Mouse (Mus musculus): ENCODE results near the gene Map3k14. TPM values are rescaled to one million over a fixed set of nuclear protein-coding genes. Genes with fewer than 3 reads are reported as not detected.

Gene Map3k14
- polyA plus RNA-seq, 1 experiment from 2014 or later, result 3.7 TPM

DNA sequence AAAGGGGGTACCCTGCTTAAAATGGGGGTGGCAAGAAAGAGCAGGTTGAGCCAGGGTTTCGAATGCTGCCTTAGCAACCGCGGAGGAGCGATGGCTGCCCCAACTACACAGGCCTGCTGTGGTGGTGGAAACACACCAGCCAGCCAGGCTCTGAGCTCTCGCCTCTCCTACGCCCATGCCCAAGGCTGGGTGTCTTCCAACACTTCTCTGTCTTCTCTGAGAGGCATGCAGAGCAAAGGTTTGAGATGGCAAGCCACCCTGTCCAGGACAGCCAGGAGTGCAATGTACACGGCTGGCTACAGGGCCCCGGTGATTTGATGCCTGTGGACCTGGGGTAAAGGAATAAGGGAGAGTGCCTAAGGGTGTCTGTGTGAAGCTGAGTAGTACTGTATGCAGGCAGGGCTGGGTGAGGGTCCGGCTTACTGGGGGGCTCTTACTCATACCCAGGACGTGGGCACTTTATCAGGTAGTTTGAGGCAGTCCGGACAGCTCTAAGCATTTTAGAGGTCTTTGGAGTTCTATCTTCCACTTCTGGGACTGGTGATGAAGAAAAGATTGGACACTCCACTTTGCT, 93.4 kb downstream of the Map3k14 start:
- no peak overlapping the region for H3K4me3 ChIP-seq (ENCODE audit: low read length)
- peaks cover 25% of the 10 kb centered on the region for H3K27me3 ChIP-seq (ENCODE audit: control insufficient read depth, insufficient read depth, low read depth, low read length)
- no peaks in the 10 kb centered on the region for H3K36me3 ChIP-seq (ENCODE audit: control insufficient read depth, insufficient read depth, low read length)
- H3K9ac ChIP-seq (ENCODE audit: low read length), result no peak overlapping the region
- H3K4me2 ChIP-seq (ENCODE audit: low read depth, low read length), result no peak overlapping the region
- peaks cover 7% of the 10 kb centered on the region for H3K4me1 ChIP-seq (replicated peaks; ENCODE audit: control insufficient read depth, insufficient read depth, low read length)
- ATAC-seq (ENCODE audit: low read depth), result no peak
- H3K9me3 ChIP-seq (ENCODE audit: control insufficient read depth, low read length), result no peaks in the 10 kb centered on the region
- 87% methylated on average over 11 of the region's 11 CpGs for WGBS
- no peak overlapping the region for H3K27ac ChIP-seq (ENCODE audit: low read length)

DNA sequence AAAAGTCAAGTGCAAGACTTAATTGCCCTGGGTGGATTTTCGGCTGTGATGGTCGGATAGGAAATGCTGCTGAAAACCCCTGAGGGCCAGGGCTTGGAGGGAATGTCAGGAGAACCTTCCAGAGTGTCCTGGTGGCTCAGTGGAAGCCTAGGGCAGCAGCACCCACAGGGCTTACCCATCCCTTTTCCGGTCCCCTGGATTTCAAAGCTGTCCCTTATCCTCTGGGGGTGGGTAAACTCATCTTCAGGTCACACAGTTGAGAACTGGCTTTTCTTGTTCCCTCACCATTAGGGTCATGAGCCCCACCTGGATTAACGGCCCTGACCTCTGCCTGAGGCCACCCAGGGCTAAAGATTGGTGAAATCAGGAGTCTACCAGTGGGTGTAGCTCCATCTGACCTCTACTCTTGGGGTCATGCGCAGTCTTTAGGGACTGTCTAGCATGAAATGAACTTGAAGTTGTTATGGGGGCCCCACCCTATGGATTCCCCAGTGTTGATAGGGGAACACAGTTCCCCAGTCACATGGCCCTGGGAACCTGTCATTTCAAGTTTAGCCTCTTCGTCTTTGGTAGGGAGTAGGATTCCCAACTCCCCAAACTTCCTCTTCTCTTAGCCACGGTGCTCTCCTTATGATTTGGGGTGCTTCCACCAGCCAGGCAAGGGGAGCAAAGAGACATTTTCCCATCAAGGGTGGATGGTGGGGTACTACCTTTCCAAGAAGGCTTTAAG, 94.1 kb downstream of the Map3k14 start:
- Histone ChIP-seq H3K27ac (ENCODE audit: low read length) (no peak overlapping the region), H3K4me3 (ENCODE audit: low read length) (no peak overlapping the region), H3K4me2 (ENCODE audit: low read depth, low read length) (no peak overlapping the region), H3K9ac (ENCODE audit: low read length) (no peak overlapping the region), H3K4me1 (replicated peaks; ENCODE audit: control insufficient read depth, insufficient read depth, low read length) (peaks cover 7% of the 10 kb centered on the region), H3K27me3 (ENCODE audit: control insufficient read depth, insufficient read depth, low read depth, low read length) (peaks cover 25% of the 10 kb centered on the region), H3K9me3 (ENCODE audit: control insufficient read depth, low read length) (no peaks in the 10 kb centered on the region), H3K36me3 (ENCODE audit: control insufficient read depth, insufficient read depth, low read length) (no peaks in the 10 kb centered on the region)
- ATAC-seq (ENCODE audit: low read depth), result no peak
- 84% methylated on average over 7 of the region's 7 CpGs for WGBS

DNA sequence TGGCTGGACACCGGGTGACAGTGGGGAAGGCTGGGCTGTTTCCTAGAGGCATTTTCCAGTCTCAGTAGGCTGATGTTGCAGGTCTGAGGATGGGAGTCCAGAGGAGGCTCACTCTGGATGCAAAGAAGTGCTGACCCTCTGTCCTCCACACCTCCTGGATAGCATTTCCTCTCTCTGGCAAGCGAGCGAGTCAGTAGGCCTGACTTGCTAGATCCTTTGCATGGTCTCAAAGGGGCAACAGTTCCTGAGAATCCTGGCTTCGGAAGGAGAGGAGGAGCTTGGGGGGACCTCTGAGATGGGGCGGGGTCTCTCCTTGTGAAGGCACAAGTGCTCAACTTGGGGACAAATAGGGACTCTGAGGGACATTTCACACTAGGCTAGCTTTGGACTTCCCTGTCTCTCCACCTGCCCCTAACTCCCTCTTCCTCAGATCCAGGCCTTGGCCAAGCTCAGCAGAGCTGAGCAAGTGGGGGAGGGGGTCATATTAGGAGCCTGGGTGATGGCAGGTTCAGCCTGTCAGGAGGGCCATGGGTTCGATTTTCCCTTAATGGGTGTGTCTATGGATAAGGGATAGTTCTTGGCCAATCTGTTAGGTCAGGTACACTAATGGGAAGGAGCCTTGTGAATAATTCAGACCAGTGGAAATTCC, 94.8 kb downstream of the Map3k14 start:
- ATAC-seq (ENCODE audit: low read depth), result no peak
- Histone ChIP-seq H3K4me1 (replicated peaks; ENCODE audit: control insufficient read depth, insufficient read depth, low read length) (peaks cover 7% of the 10 kb centered on the region), H3K9ac (ENCODE audit: low read length) (no peak overlapping the region), H3K27me3 (ENCODE audit: control insufficient read depth, insufficient read depth, low read depth, low read length) (peaks cover 25% of the 10 kb centered on the region), H3K4me3 (ENCODE audit: low read length) (no peak overlapping the region), H3K4me2 (ENCODE audit: low read depth, low read length) (no peak overlapping the region), H3K27ac (ENCODE audit: low read length) (no peak overlapping the region), H3K9me3 (ENCODE audit: control insufficient read depth, low read length) (no peaks in the 10 kb centered on the region), H3K36me3 (ENCODE audit: control insufficient read depth, insufficient read depth, low read length) (no peaks in the 10 kb centered on the region)
- WGBS, result 64% methylated on average over 6 of the region's 6 CpGs

DNA sequence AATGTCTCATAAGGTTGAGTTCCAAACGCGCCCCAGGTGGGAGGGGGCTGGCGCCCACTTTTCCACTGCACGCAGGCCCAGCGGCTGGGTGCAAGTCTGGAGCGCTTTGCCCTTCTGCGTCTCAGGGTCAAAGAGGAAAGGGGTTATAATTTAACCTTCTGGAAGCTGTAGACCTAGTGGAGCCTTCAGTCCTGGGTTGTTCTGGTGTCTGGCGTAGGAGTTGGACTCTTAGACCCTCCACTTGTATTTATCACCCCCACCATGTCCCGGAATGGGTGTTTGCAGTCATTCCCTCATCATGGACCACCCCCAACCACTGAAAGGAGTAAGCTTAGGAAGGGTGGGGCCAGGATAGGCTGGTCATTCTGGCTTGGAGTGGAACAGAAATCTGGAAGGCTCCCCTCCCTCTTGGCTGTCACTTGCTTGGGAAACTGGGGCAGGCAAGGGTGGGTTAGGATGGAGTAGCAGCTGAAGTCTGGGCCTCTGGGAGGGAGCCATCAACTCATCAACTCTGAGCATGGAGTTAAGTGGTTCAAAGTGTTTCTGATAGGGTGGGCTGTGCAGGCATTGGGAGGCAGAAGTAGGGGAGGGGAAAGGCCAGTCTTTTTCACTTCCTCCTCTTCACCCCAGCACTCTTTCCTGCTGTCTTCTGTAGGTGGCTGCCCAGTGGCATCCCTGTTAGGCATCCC, 95.4 kb downstream of the Map3k14 start:
- Histone ChIP-seq H3K4me2 (ENCODE audit: low read depth, low read length) (no peak overlapping the region), H3K4me3 (ENCODE audit: low read length) (peak overlapping the region; percentile 61), H3K36me3 (ENCODE audit: control insufficient read depth, insufficient read depth, low read length) (no peaks in the 10 kb centered on the region), H3K27me3 (ENCODE audit: control insufficient read depth, insufficient read depth, low read depth, low read length) (peaks cover 25% of the 10 kb centered on the region), H3K27ac (ENCODE audit: low read length) (no peak overlapping the region), H3K9me3 (ENCODE audit: control insufficient read depth, low read length) (no peaks in the 10 kb centered on the region), H3K9ac (ENCODE audit: low read length) (no peak overlapping the region), H3K4me1 (replicated peaks; ENCODE audit: control insufficient read depth, insufficient read depth, low read length) (peaks cover 7% of the 10 kb centered on the region)
- no peak for ATAC-seq (ENCODE audit: low read depth)
- 40% methylated on average over 9 of the region's 9 CpGs for WGBS

DNA sequence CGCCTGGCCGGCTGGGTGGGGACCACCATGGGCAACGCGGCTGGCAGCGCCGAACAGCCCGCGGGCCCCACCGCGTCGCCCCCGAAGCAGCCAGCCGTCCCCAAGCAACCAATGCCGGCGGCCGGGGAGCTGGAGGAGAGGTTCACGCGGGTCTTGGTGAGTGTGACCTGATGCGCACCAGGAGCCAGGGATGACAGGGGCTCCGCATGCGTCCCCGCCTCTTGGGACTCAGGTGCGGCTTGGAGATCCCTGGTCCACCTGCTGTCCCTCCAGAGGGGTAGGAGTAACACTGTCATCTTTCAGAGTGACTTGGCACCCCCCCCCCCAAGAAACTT, 96.0 kb downstream of the Map3k14 start:
- H3K4me1 ChIP-seq (replicated peaks; ENCODE audit: control insufficient read depth, insufficient read depth, low read length), result peaks cover 7% of the 10 kb centered on the region
- ATAC-seq (ENCODE audit: low read depth), result no peak
- H3K9ac ChIP-seq (ENCODE audit: low read length), result peak overlapping the region; percentile 63
- peak overlapping the region; percentile 98 for H3K4me2 ChIP-seq (ENCODE audit: low read depth, low read length)
- H3K4me3 ChIP-seq (ENCODE audit: low read length), result peak overlapping the region; percentile 61
- peaks cover 25% of the 10 kb centered on the region for H3K27me3 ChIP-seq (ENCODE audit: control insufficient read depth, insufficient read depth, low read depth, low read length)
- WGBS, result under 1% methylated on average over 18 of the region's 23 CpGs
- H3K9me3 ChIP-seq (ENCODE audit: control insufficient read depth, low read length), result no peaks in the 10 kb centered on the region
- no peak overlapping the region for H3K27ac ChIP-seq (ENCODE audit: low read length)
- H3K36me3 ChIP-seq (ENCODE audit: control insufficient read depth, insufficient read depth, low read length), result no peaks in the 10 kb centered on the region

DNA sequence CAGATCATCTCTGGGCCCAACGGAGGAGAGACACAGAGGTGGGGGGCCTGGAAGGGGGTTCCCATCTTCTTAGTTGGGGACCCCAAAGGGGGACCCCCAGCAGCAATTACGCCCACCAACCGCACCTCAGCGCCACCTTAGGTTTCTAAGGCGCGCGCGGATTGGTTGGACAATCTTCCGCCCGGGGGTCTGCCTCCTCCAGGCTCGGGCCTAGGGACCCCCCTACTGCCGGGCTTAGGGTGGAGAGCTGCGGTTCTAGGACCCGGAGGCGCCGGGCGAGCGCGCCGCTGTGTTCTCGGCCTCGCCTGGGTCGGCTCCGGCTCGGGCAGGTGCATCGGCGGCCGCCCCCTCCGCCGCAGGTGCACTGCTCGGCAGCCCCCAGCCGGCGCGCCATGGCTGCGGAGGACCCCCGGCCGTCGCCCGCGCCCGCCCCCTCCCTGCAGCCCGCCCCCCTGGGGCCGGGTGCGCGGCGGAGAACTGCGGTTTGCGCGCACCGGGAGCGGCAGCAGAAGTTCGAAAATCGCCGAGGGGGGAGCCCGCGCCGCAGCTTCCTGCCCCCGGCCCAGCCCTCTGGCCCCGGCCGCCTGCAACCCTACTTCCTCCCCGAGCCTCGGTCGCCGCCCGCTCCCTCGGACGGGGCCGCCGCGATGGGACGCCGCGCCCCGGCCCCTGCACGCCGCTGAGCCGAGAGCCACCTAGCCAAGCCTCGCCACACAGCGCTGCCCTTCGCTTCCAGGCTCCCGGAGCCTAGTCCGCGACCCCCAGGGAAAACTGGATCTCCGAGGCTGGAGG, 96.6 kb downstream of the Map3k14 start, which contains the start of gene Fmnl1:
Gene Fmnl1, plus strand, starts transcription at position 614 of the 792 bp plus-strand sequence.
- H3K9ac ChIP-seq (ENCODE audit: low read length), result peak within 1 kb of the TSS; percentile 63
- H3K27me3 ChIP-seq (ENCODE audit: control insufficient read depth, insufficient read depth, low read depth, low read length), result peaks cover 25% of the 10 kb centered on the region
- H3K4me3 ChIP-seq (ENCODE audit: low read length), result peak within 1 kb of the TSS; percentile 61
- 1% methylated on average over 55 of the region's 84 CpGs for WGBS
- H3K4me2 ChIP-seq (ENCODE audit: low read depth, low read length), result peak within 1 kb of the TSS; percentile 98
- no peak within 1 kb of the TSS for H3K27ac ChIP-seq (ENCODE audit: low read length)
- peak; percentile 70; the same call in 1 of the 2 replicates for ATAC-seq (ENCODE audit: low read depth)
- H3K9me3 ChIP-seq (ENCODE audit: control insufficient read depth, low read length), result no peaks in the 10 kb centered on the region
- peaks cover 7% of the 10 kb centered on the region for H3K4me1 ChIP-seq (replicated peaks; ENCODE audit: control insufficient read depth, insufficient read depth, low read length)
- no peaks in the 10 kb centered on the region for H3K36me3 ChIP-seq (ENCODE audit: control insufficient read depth, insufficient read depth, low read length)

DNA sequence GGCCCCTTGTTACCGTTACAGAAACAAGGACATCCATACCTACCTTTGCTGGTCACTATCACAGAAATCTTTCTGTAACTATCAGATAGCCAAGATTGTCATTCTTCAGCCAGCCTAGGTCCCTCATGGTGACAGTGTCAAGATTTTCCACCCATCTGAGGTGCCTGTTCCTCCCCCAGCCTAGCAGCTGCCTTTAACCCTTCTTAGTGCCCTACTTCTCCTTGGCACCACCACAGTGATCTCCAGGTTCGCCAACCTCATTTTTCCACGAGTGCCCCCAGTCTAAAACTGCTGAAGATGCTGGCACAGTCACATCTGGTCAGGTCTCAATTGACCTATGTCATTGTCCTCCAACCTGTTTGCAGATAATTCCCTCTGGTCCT, 97.2 kb downstream of the Map3k14 start:
- no peaks in the 10 kb centered on the region for H3K9me3 ChIP-seq (ENCODE audit: control insufficient read depth, low read length)
- H3K4me1 ChIP-seq (replicated peaks; ENCODE audit: control insufficient read depth, insufficient read depth, low read length), result peaks cover 7% of the 10 kb centered on the region
- H3K4me2 ChIP-seq (ENCODE audit: low read depth, low read length), result peak overlapping the region; percentile 98
- no peak overlapping the region for H3K27ac ChIP-seq (ENCODE audit: low read length)
- H3K36me3 ChIP-seq (ENCODE audit: control insufficient read depth, insufficient read depth, low read length), result no peaks in the 10 kb centered on the region; the same call in 1 of the 2 replicates
- ATAC-seq (ENCODE audit: low read depth), result no peak
- 41% methylated on average over 3 of the region's 3 CpGs for WGBS
- H3K9ac ChIP-seq (ENCODE audit: low read length), result no peak overlapping the region
- H3K4me3 ChIP-seq (ENCODE audit: low read length), result peak overlapping the region; percentile 61
- H3K27me3 ChIP-seq (ENCODE audit: control insufficient read depth, insufficient read depth, low read depth, low read length), result peaks cover 25% of the 10 kb centered on the region

Data from lung, embryonic 16.5 days (tissue).